Mouse (Mus musculus) cerebellum, adult 2 months (tissue): ENCODE results near the gene BC051665. TPM values are rescaled to one million over a fixed set of nuclear protein-coding genes. Genes with fewer than 3 reads are reported as not detected.

ENCODE experiments used
- DNase-seq, 2 experiments: peaks; one replicate each; pipeline ENCODE4 v3.0.0; 2021
- H3K27ac ChIP-seq: fragments of 200-500 bp; 2 replicates; pipeline ENCODE4 v1.5.1; 2012; ENCODE audit warnings: low read length, control low read depth, inconsistent platforms; ENCODE audit not compliant: insufficient read depth
- H3K27me3 ChIP-seq: fragments of 200-500 bp; 2 replicates; pipeline ENCODE4 v1.6.1; 2012; ENCODE audit warnings: inconsistent platforms, mild to moderate bottlenecking, low read length, moderate library complexity; ENCODE audit not compliant: control insufficient read depth, insufficient read depth
- H3K4me1 ChIP-seq: fragments of 200-500 bp; 2 replicates; pipeline ENCODE4 v1.6.1; 2011; ENCODE audit warnings: low read length; ENCODE audit not compliant: control insufficient read depth, insufficient read depth
- H3K4me3 ChIP-seq: fragments of 200-500 bp; replicated peaks from 2 replicates; pipeline ENCODE3; 2011; ENCODE audit warnings: mild to moderate bottlenecking, low read depth, low read length, control low read depth; ENCODE audit not compliant: insufficient read depth
- CTCF ChIP-seq: fragments of 200-500 bp; IDR thresholded peaks from 2 replicates; pipeline ENCODE4 v1.5.1; 2011; ENCODE audit warnings: low read depth, mild to moderate bottlenecking, control low read depth, low read length, moderate library complexity, borderline replicate concordance; ENCODE audit not compliant: insufficient read depth
- POLR2A ChIP-seq: fragments of 200-500 bp; IDR thresholded peaks from 2 replicates; pipeline ENCODE4 v1.6.1; 2011; ENCODE audit warnings: low read length, control low read depth, borderline replicate concordance; ENCODE audit not compliant: insufficient read depth
- WGBS: fragments of 180-500 bp; shearing (Covaris S2); methylation state at CpG from one replicate; pipeline ENCODE4 v1.1.7; 2018; 5-methylcytosine and 5-hydroxymethylcytosine counted together
- polyA plus RNA-seq: library from polyadenylated mRNA; depleted of rRNA; stranded (reverse); fragments of >200 nt; gene quantifications from 2 replicates; pipeline ENCODE4 v1.2.3, GENCODE M21; 2012

BC051665 gene
- polyA plus RNA-seq, 1 experiment, result not detected

DNA sequence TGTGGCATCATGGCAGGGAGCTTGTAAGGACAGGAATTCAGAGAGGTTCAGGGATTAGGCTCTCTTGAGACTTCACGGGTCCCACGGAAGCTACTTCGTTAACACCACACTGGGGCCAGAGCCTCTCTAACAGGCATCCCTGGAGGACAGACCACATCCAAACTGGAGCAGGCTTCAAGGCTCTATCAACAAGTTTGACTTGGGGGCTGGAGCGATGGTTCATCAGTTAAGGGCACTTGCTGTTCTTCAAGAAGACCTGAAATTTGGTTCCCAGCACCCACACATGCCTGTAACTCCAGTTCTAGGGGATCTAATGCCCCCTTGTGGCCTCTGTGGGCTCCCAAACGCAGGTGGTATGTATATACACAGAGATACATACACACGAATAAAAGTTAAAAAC, 32.9 kb downstream of the BC051665 start:
- DNase-seq, result no peak
- Histone ChIP-seq H3K27ac (no peak overlapping the region), H3K4me1 (no peaks in the 10 kb centered on the region), H3K27me3 (no peaks in the 10 kb centered on the region), H3K4me3 (no peak overlapping the region)
- 96% methylated on average over 6 of the region's 6 CpGs for WGBS
- no peak for TF ChIP-seq CTCF
- no peak for TF ChIP-seq POLR2A

DNA sequence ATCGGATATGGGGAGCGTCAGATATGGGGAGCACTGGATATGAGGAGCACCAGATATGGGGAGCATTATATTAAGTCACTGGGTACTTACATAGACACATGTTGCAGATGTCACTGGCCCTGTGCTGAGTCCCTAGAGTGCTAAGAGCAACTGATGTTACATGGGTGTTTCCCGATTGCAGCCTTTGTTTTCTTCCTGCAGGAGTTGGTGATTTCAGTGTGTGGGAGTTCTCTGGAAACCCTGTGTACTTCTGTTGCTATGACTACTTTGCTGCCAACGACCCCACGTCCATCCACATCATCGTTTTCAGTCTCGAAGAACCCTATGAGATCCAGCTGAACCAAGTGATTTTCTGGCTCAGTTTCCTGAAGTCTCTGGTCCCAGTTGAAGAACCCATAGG, 35.2 kb downstream of the BC051665 start:
- Histone ChIP-seq H3K4me3 (no peak overlapping the region), H3K27ac (no peak overlapping the region), H3K4me1 (no peaks in the 10 kb centered on the region), H3K27me3 (no peaks in the 10 kb centered on the region)
- TF ChIP-seq POLR2A (no peak), CTCF (no peak)
- no peak for DNase-seq
- WGBS, result 82% methylated on average over 7 of the region's 7 CpGs

GRCm38 (mm10) chr13:60748556-60748955, 37.6 kb downstream of the BC051665 start:
- DNase-seq, result no peak
- no peaks in the 10 kb centered on the region for H3K27me3 ChIP-seq
- 78% methylated on average over 2 of the region's 2 CpGs for WGBS

GRCm38 (mm10) chr13:60747201-60747600, 39.0 kb downstream of the BC051665 start:
- TF ChIP-seq POLR2A (no peak), CTCF (no peak)
- Histone ChIP-seq H3K4me1 (no peaks in the 10 kb centered on the region), H3K27me3 (no peaks in the 10 kb centered on the region), H3K4me3 (no peak overlapping the region), H3K27ac (no peak overlapping the region)
- 89% methylated on average over 1 of the region's 1 CpGs for WGBS
- no peak for DNase-seq

More at GRCm38 (mm10) chr13:60748556-60748955, 37.6 kb downstream of the BC051665 start:
- Histone ChIP-seq H3K27ac (no peak overlapping the region), H3K4me3 (no peak overlapping the region), H3K4me1 (no peaks in the 10 kb centered on the region)
- TF ChIP-seq CTCF (no peak), POLR2A (no peak)

DNA sequence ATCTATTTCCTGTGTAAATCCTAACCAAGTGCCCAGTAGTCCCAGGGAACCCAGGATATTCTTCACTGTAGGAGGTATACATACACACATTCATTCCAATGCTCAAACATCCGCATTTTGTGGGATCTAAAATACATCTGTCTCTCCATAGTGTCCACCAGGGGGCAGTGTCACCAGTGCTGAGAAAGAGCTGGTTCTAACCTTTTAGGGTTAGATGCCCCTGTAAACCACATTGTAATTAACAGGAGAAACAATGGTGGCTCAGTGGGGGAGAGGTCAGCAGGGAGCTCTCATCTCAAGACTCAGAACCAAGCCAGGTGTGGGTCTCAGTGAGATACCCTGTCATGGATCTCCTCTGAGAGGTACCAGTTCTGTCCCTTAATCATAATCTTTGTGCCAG, 39.9 kb downstream of the BC051665 start:
- TF ChIP-seq POLR2A, result no peak
- peak; percentile 35; the same call in 1 of the 2 replicates for TF ChIP-seq CTCF
- DNase-seq, result no peak
- H3K27me3 ChIP-seq, result no peaks in the 10 kb centered on the region
- H3K4me1 ChIP-seq, result no peaks in the 10 kb centered on the region
- H3K4me3 ChIP-seq, result no peak overlapping the region
- H3K27ac ChIP-seq, result no peak overlapping the region
- WGBS, result 52% methylated on average over 1 of the region's 1 CpGs

DNA sequence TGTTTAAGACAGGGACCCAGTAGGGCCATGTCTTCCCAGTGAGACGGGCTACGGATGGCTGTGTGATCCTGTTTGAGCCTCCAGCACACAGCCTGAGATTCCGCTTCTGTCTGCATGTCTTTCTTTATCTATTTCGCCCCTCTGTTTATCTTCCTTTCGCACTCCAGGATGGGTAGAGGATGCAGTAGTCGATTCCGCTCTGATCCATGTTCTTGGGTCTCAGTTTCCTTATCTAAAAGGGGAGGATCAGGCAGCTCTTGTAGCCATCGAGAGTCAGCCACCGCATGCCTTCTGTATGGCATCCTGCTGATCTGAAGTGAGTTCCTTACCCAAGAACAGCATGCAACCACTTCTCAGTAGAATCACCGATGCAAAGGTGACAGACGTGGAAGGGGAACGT, 40.8 kb downstream of the BC051665 start:
- Histone ChIP-seq H3K27me3 (no peaks in the 10 kb centered on the region), H3K27ac (no peak overlapping the region), H3K4me1 (no peaks in the 10 kb centered on the region), H3K4me3 (no peak overlapping the region)
- 82% methylated on average over 12 of the region's 12 CpGs for WGBS
- no peak for DNase-seq
- TF ChIP-seq POLR2A (no peak), CTCF (no peak)

GRCm38 (mm10) chr13:60744736-60745135, 41.4 kb downstream of the BC051665 start:
- Histone ChIP-seq H3K4me3 (no peak overlapping the region), H3K27me3 (no peaks in the 10 kb centered on the region), H3K27ac (no peak overlapping the region), H3K4me1 (no peaks in the 10 kb centered on the region; the same call in 1 of the 2 replicates)
- no peak for DNase-seq
- no peak for TF ChIP-seq POLR2A
- TF ChIP-seq CTCF, result no peak
- 94% methylated on average over 3 of the region's 3 CpGs for WGBS

GRCm38 (mm10) chr13:60744078-60744460, 42.1 kb downstream of the BC051665 start:
- Histone ChIP-seq H3K4me1 (no peaks in the 10 kb centered on the region; the same call in 1 of the 2 replicates), H3K27ac (no peak overlapping the region), H3K4me3 (no peak overlapping the region)

More at GRCm38 (mm10) chr13:60744078-60744460, 42.1 kb downstream of the BC051665 start:
- peak; percentile 52 to 73 for DNase-seq
- TF ChIP-seq POLR2A (no peak), CTCF (peak; percentile 84)
- 27% methylated on average over 7 of the region's 7 CpGs for WGBS
- no peaks in the 10 kb centered on the region for H3K27me3 ChIP-seq
